Mouse (Mus musculus) megakaryocyte, embryonic 14.5 days (primary cell): ENCODE data around the gene Asb1. TPM values are rescaled to one million over a fixed set of nuclear protein-coding genes. Genes with fewer than 3 reads are reported as not detected.

Experiments
- H3K27me3 ChIP-seq: replicated peaks from 2 replicates; pipeline ENCODE3; 2012; ENCODE audit warnings: inconsistent platforms
- H3K36me3 ChIP-seq: replicated peaks from 2 replicates; pipeline ENCODE3; 2012; ENCODE audit warnings: low read length, inconsistent platforms, mixed read lengths
- H3K4me1 ChIP-seq: 2 replicates; pipeline ENCODE4 v1.6.1; 2012; ENCODE audit warnings: inconsistent platforms
- H3K4me3 ChIP-seq: replicated peaks from 2 replicates; pipeline ENCODE3; 2012; ENCODE audit warnings: moderate library complexity, mild to moderate bottlenecking, inconsistent platforms
- H3K9me3 ChIP-seq: 2 replicates; pipeline ENCODE4 v1.6.1; 2012; ENCODE audit warnings: inconsistent platforms
- FLI1 ChIP-seq: IDR thresholded peaks from 2 replicates; pipeline ENCODE4 v1.6.1; 2012; ENCODE audit warnings: low read length, inconsistent platforms, mixed read lengths
- GATA1 ChIP-seq: IDR thresholded peaks from 3 replicates; pipeline ENCODE4 v1.6.1; 2012; ENCODE audit warnings: mixed read lengths, low read length, inconsistent platforms, borderline replicate concordance
- polyA plus RNA-seq: library from polyadenylated mRNA; stranded (reverse); fragments of >175 nt; gene quantifications from 2 replicates; pipeline ENCODE4 v1.2.3, GENCODE M21; 2012; ENCODE audit warnings: low replicate concordance; ENCODE audit not compliant: insufficient read depth

The Asb1 gene
- polyA plus RNA-seq, 1 experiment: 8.1 TPM

DNA sequence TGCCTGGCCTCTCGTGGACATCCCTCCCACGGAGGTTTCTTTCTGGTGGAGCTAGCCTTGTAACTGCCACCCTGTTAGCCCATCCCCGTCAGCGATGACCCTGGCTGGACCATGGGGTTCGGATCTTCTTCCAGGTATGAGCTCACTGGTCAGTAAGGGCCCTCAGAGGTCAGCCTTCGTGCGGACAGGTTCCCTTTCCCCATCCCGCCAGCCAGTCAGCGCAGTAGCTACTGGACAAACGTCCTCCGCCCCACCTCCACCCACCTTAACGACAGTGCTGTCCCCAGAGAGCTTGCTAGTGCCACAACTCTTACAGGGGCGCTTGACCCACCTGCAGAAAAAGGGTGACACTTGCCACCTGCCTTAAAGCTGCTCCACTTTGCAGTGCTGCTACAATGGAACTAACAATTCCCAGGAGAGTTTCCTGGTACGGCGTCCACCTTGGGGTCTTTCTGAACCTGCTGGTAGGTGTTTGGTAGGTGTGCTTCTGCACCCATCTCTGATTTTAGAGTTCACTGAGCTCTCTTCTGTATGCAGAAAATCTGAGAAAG, 773 bp downstream of the Asb1 start:
- Histone ChIP-seq H3K36me3 (peaks cover 28% of the 10 kb centered on the region), H3K9me3 (no peaks in the 10 kb centered on the region), H3K4me1 (peaks cover 75% of the 10 kb centered on the region), H3K27me3 (no peaks in the 10 kb centered on the region), H3K4me3 (peak overlapping the region; percentile 97)
- TF ChIP-seq FLI1: no peak
- no peak for TF ChIP-seq GATA1

DNA sequence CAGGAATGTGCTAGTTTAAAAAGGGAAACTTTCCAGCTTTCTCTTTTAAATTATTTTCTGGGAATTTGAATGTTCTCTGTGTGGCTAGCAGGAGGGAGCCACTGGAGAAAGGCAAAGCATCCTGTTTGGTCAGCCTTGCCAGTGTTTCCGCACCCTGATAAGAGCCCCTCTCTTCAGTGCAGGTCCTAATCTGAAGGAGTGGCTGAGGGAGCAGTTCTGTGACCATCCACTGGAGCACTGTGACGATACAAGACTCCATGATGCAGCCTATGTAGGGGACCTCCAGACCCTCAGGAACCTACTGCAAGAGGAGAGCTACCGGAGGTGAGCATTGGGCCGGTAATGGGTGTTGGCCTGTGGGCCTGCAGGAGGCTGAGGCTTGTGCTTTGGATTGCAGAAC, 3.6 kb downstream of the Asb1 start:
- Histone ChIP-seq H3K36me3 (peaks cover 56% of the 10 kb centered on the region), H3K4me3 (peak overlapping the region; percentile 87), H3K9me3 (no peaks in the 10 kb centered on the region), H3K4me1 (peaks cover 86% of the 10 kb centered on the region), H3K27me3 (no peaks in the 10 kb centered on the region)
- no peak for TF ChIP-seq GATA1
- no peak for TF ChIP-seq FLI1

DNA sequence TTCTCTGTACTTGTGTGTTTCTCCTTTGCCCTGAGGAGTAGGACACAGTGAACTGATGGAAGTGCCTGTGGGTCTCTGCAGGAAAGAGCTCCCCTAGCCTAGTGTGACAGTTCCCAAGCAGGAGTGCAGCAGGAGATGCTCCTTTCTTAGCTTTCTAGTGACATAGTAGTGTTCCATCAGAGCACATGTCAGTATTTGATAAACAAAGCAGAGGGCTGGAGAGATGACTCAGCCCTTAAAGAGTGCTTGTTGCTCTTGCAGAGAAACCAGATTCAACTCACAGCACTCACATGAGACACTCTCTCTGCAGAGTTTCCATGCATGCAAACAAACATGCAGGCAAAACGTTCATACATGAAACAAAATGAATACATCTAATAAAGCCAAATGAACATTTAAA, 4.9 kb downstream of the Asb1 start:
- Histone ChIP-seq H3K9me3 (no peaks in the 10 kb centered on the region), H3K4me1 (peaks cover 87% of the 10 kb centered on the region), H3K4me3 (peak overlapping the region; percentile 77), H3K36me3 (peaks cover 68% of the 10 kb centered on the region), H3K27me3 (no peaks in the 10 kb centered on the region)
- TF ChIP-seq FLI1: no peak
- TF ChIP-seq GATA1: no peak

DNA sequence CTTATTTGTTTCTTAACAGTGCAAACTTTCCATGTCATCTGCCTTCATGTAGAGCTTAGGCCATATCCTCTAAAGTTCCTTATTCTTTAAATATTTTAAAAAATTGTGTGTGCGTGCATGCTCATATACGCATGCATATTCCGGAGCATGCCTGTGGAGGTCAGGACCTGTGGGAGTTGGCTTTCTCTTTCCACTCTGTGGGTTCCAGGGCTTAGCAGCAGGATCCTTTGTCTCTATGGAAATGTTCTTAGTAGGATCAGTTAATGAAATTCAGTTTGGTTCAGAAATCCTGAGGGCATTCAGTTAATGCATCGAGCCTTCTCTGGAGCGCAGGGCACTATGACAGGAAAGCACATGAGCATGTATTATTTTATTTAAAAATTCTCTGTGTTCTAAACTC, 7.2 kb downstream of the Asb1 start:
- no peak overlapping the region for H3K4me3 ChIP-seq
- no peaks in the 10 kb centered on the region for H3K27me3 ChIP-seq
- peaks cover 83% of the 10 kb centered on the region for H3K36me3 ChIP-seq
- H3K4me1 ChIP-seq: peaks cover 81% of the 10 kb centered on the region
- H3K9me3 ChIP-seq: no peaks in the 10 kb centered on the region
- TF ChIP-seq FLI1 (no peak), GATA1 (no peak)

DNA sequence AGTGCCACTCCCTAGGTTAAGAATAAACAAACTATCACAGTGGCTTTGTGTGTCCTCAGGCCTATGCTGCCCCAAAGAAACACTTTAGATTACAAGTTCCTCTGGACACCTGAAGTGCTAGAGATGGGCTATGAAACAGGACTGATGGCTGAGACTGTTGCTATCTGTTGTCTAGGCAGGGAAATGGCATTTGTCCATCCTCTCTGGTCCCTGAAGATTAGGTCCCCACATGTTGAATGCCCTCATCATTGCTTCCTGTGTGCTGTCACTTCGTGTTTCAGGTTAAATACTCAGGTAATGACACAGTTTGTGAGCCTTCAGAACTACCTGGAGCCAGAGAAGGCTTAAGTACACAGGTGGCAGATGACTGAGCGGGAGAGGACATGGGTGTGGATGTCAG, 8.7 kb downstream of the Asb1 start:
- TF ChIP-seq FLI1 (no peak), GATA1 (no peak)
- H3K4me3 ChIP-seq: peak overlapping the region; percentile 34
- H3K27me3 ChIP-seq: no peaks in the 10 kb centered on the region
- H3K9me3 ChIP-seq: no peaks in the 10 kb centered on the region
- H3K4me1 ChIP-seq: peaks cover 77% of the 10 kb centered on the region
- H3K36me3 ChIP-seq: peaks cover 95% of the 10 kb centered on the region

DNA sequence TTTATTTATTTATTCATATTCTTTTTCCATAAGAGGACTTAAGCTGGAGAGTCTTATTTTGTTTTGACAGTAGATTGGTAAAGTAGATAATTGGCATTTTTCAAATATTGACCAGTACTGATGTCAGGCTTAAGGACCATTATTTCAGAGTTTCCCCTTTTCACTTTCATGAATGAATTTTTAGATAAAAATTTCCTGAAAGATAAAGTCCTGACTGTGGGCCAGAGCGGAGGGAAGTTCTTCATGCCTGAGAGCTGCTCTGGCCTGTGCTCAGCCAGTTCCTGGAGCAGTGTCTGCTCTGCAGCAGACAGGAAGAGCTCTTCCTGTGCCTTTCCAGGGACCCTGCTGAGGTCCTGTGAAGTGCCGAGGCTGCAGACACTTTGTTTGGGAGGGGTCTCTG, 16.8 kb downstream of the Asb1 start:
- Histone ChIP-seq H3K4me1 (peaks cover 54% of the 10 kb centered on the region), H3K4me3 (no peak overlapping the region), H3K27me3 (no peaks in the 10 kb centered on the region), H3K36me3 (peaks cover 82% of the 10 kb centered on the region), H3K9me3 (no peaks in the 10 kb centered on the region)
- no peak for TF ChIP-seq FLI1
- no peak for TF ChIP-seq GATA1

DNA sequence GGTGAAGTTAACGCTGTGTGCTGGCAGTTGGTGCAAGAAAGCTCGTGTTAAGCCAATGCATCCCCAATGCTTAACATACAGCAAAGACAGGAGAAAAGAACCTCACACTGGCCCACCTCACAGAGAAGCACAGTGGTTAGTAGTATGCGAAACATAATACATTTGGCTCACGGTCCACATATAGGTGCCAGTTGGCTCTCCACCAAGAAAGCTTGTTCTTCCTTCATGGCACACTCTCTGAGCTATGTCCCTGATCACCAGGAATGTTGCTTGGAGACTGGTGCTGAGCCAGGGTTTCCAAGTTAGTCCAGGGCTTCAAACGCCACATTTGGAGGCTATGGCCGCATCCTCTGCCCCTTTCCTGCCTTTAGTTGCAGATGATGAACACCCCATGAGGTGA, 20.9 kb downstream of the Asb1 start:
- peaks cover 46% of the 10 kb centered on the region for H3K4me1 ChIP-seq
- no peaks in the 10 kb centered on the region for H3K27me3 ChIP-seq
- TF ChIP-seq GATA1: no peak
- TF ChIP-seq FLI1: no peak

DNA sequence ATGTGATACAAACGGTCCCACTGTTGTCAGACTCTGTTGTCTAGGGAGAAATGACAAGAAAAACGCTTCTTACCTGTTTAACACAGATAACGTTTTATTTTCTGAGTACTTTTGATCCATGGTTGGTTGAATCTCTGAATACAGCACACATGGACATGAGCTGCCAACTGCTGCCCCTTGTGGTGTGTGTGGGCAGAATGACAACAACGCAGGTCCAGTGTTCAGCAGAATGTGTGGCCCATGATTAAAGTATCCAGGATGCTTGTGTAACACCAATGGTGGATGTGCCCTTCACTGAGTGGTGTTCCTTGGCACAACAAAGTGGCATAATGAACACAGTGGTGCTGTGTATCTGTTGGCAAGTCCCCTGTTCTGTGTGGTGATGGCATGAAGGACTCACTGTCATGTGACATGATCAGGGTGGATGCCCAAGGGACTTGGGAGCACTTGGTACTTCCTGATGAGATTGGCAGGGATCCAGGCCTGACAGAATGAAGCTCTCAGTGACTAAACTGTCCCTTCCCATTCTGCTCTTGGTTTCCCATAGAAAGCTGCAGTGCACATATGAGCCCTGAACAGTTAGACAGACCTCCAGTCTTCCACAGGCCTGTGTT, 22.7 kb downstream of the Asb1 start:
- Histone ChIP-seq H3K27me3 (no peaks in the 10 kb centered on the region), H3K9me3 (peaks cover 12% of the 10 kb centered on the region)

More for the DNA sequence above, 20.9 kb downstream of the Asb1 start:
- peaks cover 42% of the 10 kb centered on the region for H3K36me3 ChIP-seq
- H3K4me3 ChIP-seq: peak overlapping the region; percentile 60
- H3K9me3 ChIP-seq: no peaks in the 10 kb centered on the region

DNA sequence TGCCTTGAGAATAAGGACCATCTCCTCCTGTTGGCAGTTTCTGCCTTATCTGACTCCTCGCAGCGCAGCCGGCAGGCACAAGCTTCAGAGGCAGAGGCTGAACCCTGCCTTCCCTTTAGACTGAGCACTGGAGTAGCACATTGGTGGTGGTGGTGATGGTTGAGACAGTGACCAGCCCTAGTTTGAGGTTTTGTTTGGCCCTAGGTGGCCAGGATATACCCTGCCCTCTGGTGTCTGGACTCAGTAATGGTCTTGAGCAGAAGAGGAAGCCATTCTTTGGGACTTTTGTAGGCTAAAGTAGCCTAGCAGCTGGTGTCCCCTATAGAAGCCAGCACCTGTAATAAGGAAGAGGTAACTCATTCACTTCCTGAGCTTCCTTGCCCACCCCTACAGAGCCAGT, 23.7 kb downstream of the Asb1 start:
- H3K36me3 ChIP-seq: peaks cover 15% of the 10 kb centered on the region
- TF ChIP-seq GATA1: no peak
- no peak for TF ChIP-seq FLI1
- H3K4me3 ChIP-seq: peak overlapping the region; percentile 43
- H3K9me3 ChIP-seq: peaks cover 13% of the 10 kb centered on the region
- peaks cover 45% of the 10 kb centered on the region for H3K4me1 ChIP-seq
- no peaks in the 10 kb centered on the region for H3K27me3 ChIP-seq

More for the DNA sequence above, 22.7 kb downstream of the Asb1 start:
- H3K36me3 ChIP-seq: peaks cover 25% of the 10 kb centered on the region
- peak overlapping the region; percentile 0 for H3K4me3 ChIP-seq
- TF ChIP-seq FLI1: no peak
- TF ChIP-seq GATA1: no peak
- H3K4me1 ChIP-seq: peaks cover 44% of the 10 kb centered on the region

DNA sequence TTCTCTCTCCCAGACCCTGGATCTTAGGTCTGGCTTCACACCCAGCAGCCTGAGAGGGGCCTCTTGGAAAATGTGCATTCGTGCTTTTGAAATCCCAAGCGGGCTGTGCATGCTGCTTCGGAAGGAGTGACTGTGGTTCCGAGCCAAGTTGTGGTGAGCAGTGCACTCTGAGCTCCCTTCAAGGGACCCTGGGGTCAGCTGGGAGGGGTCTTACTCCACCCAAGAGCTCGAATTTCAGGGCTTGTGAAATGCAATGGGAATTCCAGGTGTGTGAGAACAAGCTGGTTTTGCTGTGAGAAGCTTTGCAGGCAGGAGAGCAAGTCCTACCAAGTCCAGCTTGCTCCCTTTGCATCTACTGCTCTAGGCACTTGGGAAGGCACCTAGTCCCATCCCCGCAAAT, 24.3 kb downstream of the Asb1 start:
- Histone ChIP-seq H3K4me1 (peaks cover 49% of the 10 kb centered on the region), H3K36me3 (peaks cover 9% of the 10 kb centered on the region), H3K27me3 (peaks cover 2% of the 10 kb centered on the region), H3K4me3 (no peak overlapping the region), H3K9me3 (peaks cover 13% of the 10 kb centered on the region)
- no peak for TF ChIP-seq FLI1
- no peak for TF ChIP-seq GATA1
